Mouse (Mus musculus): ENCODE data around the gene Slc25a20. TPM values are rescaled to one million over a fixed set of nuclear protein-coding genes. Genes with fewer than 3 reads are reported as not detected.
A peak's percentile ranks its signal among the peaks of the same experiment; 100 is the strongest.

The Slc25a20 gene
- total and polyA plus RNA-seq, 2 experiments from 2014 or later: 41.1 to 49.7 TPM

GRCm38 (mm10) chr9:108690914-108691313 lies 29.0 kb downstream of the Slc25a20 start:
- ATAC-seq: no peak
- no peak for DNase-seq (ENCODE audit: low spot score)
- no peak for TF ChIP-seq CTCF (IDR thresholded peaks at IDR 0.05; ENCODE audit: low read depth)
- Histone ChIP-seq H3K4me1 (ENCODE audit: insufficient read depth, low read length) (peaks cover 20% of the 10 kb centered on the region), H3K4me3 (ENCODE audit: low read length) (no peak overlapping the region), H3K9ac (replicated peaks; ENCODE audit: low read length) (no peak overlapping the region), H3K9me3 (ENCODE audit: low read length) (no peaks in the 10 kb centered on the region), H3K4me2 (ENCODE audit: low read depth, low read length) (no peak overlapping the region), H3K27ac (no peak overlapping the region), H3K27me3 (ENCODE audit: insufficient read depth, low read length) (no peaks in the 10 kb centered on the region), H3K36me3 (ENCODE audit: insufficient read depth, low read length) (no peaks in the 10 kb centered on the region)
- WGBS: 84% methylated on average over 6 of the region's 6 CpGs

GRCm38 (mm10) chr9:108691371-108691770 lies 29.5 kb downstream of the Slc25a20 start:
- TF ChIP-seq CTCF (IDR thresholded peaks at IDR 0.05; ENCODE audit: low read depth): no peak
- Histone ChIP-seq H3K4me2 (ENCODE audit: low read depth, low read length) (peak overlapping the region; percentile 89), H3K9ac (replicated peaks; ENCODE audit: low read length) (peak overlapping the region; percentile 74), H3K9me3 (ENCODE audit: low read length) (no peaks in the 10 kb centered on the region), H3K4me1 (ENCODE audit: insufficient read depth, low read length) (peaks cover 20% of the 10 kb centered on the region), H3K36me3 (ENCODE audit: insufficient read depth, low read length) (no peaks in the 10 kb centered on the region), H3K27me3 (ENCODE audit: insufficient read depth, low read length) (no peaks in the 10 kb centered on the region), H3K27ac (peak overlapping the region; percentile 91), H3K4me3 (ENCODE audit: low read length) (peak overlapping the region; percentile 75)
- DNase-seq (ENCODE audit: low spot score): no peak
- ATAC-seq: no peak
- 65% methylated on average over 8 of the region's 8 CpGs for WGBS

GRCm38 (mm10) chr9:108691846-108692225 lies 29.9 kb downstream of the Slc25a20 start:
- Histone ChIP-seq H3K9me3 (ENCODE audit: low read length) (no peaks in the 10 kb centered on the region), H3K4me3 (ENCODE audit: low read length) (peak overlapping the region; percentile 75), H3K27ac (peak overlapping the region; percentile 91), H3K9ac (replicated peaks; ENCODE audit: low read length) (peak overlapping the region; percentile 74), H3K4me1 (ENCODE audit: insufficient read depth, low read length) (peaks cover 20% of the 10 kb centered on the region), H3K36me3 (ENCODE audit: insufficient read depth, low read length) (no peaks in the 10 kb centered on the region), H3K4me2 (ENCODE audit: low read depth, low read length) (peak overlapping the region; percentile 89), H3K27me3 (ENCODE audit: insufficient read depth, low read length) (no peaks in the 10 kb centered on the region)
- ATAC-seq: peak; percentile 92
- WGBS: under 1% methylated on average over 42 of the region's 42 CpGs
- TF ChIP-seq CTCF (IDR thresholded peaks at IDR 0.05; ENCODE audit: low read depth): no peak
- DNase-seq (ENCODE audit: low spot score): peak; percentile 96

DNA sequence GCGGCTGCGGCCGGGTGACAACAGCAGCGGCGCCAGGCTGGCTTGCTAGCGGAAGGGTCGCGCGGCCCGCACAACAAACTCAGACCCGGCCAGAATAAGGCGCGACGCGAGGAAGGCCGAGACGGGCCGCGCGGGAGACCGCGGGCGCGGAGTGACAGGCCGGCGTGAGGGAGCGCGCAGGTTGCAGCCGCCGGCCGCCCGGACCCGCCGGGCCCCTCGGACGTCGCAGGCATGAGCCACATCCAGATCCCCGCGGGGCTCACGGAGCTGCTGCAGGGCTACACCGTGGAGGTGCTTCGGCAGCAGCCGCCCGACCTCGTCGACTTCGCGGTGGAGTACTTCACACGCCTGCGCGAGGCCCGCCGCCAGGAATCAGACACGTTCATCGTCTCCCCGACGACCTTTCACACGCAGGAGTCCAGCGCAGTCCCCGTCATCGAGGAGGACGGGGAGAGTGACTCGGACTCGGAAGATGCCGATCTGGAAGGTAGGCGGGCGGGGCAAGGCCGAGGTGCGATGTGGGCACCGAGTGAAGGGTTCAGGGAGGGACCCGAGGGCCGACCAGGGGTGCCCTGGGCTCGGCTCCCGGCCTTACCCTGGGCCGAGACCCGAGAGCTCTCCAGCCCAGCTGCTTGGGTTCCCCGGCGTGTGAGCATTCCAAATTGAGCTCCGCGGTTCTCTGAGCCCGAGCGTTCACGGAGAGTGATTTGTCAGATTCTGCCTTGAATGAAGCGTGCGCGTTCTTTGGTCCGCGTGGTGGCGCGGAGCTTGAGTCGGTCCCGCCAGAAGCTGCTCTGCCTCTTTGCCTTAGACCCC lies 30.5 kb downstream of the Slc25a20 start:
- Histone ChIP-seq H3K36me3 (ENCODE audit: insufficient read depth, low read length) (no peaks in the 10 kb centered on the region), H3K4me1 (ENCODE audit: insufficient read depth, low read length) (peaks cover 20% of the 10 kb centered on the region), H3K4me2 (ENCODE audit: low read depth, low read length) (peak overlapping the region; percentile 89), H3K27me3 (ENCODE audit: insufficient read depth, low read length) (no peaks in the 10 kb centered on the region), H3K27ac (peak overlapping the region; percentile 91), H3K4me3 (ENCODE audit: low read length) (peak overlapping the region; percentile 75), H3K9me3 (ENCODE audit: low read length) (no peaks in the 10 kb centered on the region), H3K9ac (replicated peaks; ENCODE audit: low read length) (peak overlapping the region; percentile 74)
- ATAC-seq (peak; percentile 68), DNase-seq (ENCODE audit: low spot score) (peak; percentile 84)
- TF ChIP-seq CTCF (IDR thresholded peaks at IDR 0.05; ENCODE audit: low read depth): peak; percentile 41; the same call in 1 of the 2 replicates
- under 1% methylated on average over 91 of the region's 92 CpGs for whole genome bisulfite sequencing

DNA sequence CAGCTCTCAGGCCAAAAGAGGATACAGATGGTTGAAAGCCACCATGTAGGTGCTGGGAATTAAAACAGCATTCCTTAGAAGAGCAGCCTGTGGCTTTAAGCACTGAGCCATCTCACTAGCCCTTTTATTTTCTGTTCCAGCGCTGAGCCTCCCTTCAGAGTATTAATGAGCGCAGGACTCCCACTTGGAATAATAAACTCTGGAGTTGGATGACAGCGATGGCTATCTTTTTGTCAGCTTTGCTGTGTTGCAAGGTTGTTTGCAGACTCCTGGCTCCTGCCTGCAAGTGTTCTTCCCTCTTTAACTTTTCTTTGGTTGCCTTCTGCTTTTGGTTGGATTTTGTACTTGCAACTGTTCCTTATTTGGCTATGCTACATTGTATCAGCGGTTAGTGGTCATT lies 32.1 kb downstream of the Slc25a20 start:
- Histone ChIP-seq H3K36me3 (ENCODE audit: insufficient read depth, low read length) (no peaks in the 10 kb centered on the region), H3K9ac (replicated peaks; ENCODE audit: low read length) (no peak overlapping the region), H3K27me3 (ENCODE audit: insufficient read depth, low read length) (no peaks in the 10 kb centered on the region), H3K27ac (no peak overlapping the region), H3K4me2 (ENCODE audit: low read depth, low read length) (peak overlapping the region; percentile 89), H3K4me3 (ENCODE audit: low read length) (peak overlapping the region; percentile 75), H3K4me1 (ENCODE audit: insufficient read depth, low read length) (peaks cover 20% of the 10 kb centered on the region), H3K9me3 (ENCODE audit: low read length) (no peaks in the 10 kb centered on the region)
- ATAC-seq: no peak
- TF ChIP-seq CTCF (IDR thresholded peaks at IDR 0.05; ENCODE audit: low read depth): no peak
- no peak for DNase-seq (ENCODE audit: low spot score)
- WGBS: 44% methylated on average over 4 of the region's 4 CpGs

GRCm38 (mm10) chr9:108694533-108694932 lies 32.6 kb downstream of the Slc25a20 start:
- no peak for DNase-seq (ENCODE audit: low spot score)
- H3K36me3 ChIP-seq (ENCODE audit: insufficient read depth, low read length): no peaks in the 10 kb centered on the region
- peak overlapping the region; percentile 89 for H3K4me2 ChIP-seq (ENCODE audit: low read depth, low read length)
- H3K27me3 ChIP-seq (ENCODE audit: insufficient read depth, low read length): no peaks in the 10 kb centered on the region
- TF ChIP-seq CTCF (IDR thresholded peaks at IDR 0.05; ENCODE audit: low read depth): no peak
- no peak overlapping the region for H3K27ac ChIP-seq
- H3K4me1 ChIP-seq (ENCODE audit: insufficient read depth, low read length): peaks cover 20% of the 10 kb centered on the region
- ATAC-seq: no peak
- WGBS: 77% methylated on average over 1 of the region's 1 CpGs
- no peaks in the 10 kb centered on the region for H3K9me3 ChIP-seq (ENCODE audit: low read length)
- H3K4me3 ChIP-seq (ENCODE audit: low read length): no peak overlapping the region
- no peak overlapping the region for H3K9ac ChIP-seq (replicated peaks; ENCODE audit: low read length)

- Histone ChIP-seq H3K4me2 (ENCODE audit: low read depth, low read length) (no peak overlapping the region), H3K9ac (replicated peaks; ENCODE audit: low read length) (no peak overlapping the region), H3K27me3 (ENCODE audit: insufficient read depth, low read length) (no peaks in the 10 kb centered on the region), H3K27ac (no peak overlapping the region), H3K4me1 (ENCODE audit: insufficient read depth, low read length) (peaks cover 4% of the 10 kb centered on the region; the same call in 1 of the 2 replicates), H3K36me3 (ENCODE audit: insufficient read depth, low read length) (no peaks in the 10 kb centered on the region), H3K4me3 (ENCODE audit: low read length) (no peak overlapping the region), H3K9me3 (ENCODE audit: low read length) (no peaks in the 10 kb centered on the region)
- DNase-seq (ENCODE audit: low spot score) (no peak), ATAC-seq (no peak)
- no peak for TF ChIP-seq CTCF (IDR thresholded peaks at IDR 0.05; ENCODE audit: low read depth)
These were observed 40.6 kb downstream of the Slc25a20 start for GRCm38 (mm10) chr9:108702476-108702875.
